Mouse (Mus musculus) layer of hippocampus, postnatal 25 days (tissue): ENCODE results near the gene 4930548H24Rik. TPM values are rescaled to one million over a fixed set of nuclear protein-coding genes. Genes with fewer than 3 reads are reported as not detected.

Experiments
- DNase-seq, 2 experiments: peaks; one replicate each; pipeline ENCODE4 v3.0.0; 2022; ENCODE audit warnings: mixed read lengths in 2 of 2, low spot score in 1 of 2; ENCODE audit errors: extremely low spot score in 1 of 2
- total RNA-seq, 2 experiments: library from RNA; stranded (reverse); gene quantifications; 2 replicates each; pipeline ENCODE4 v1.2.3; 2021

Gene 4930548H24Rik
- total RNA-seq, 2 experiments from 2014 or later = 0.21 TPM; not detected in 1

GRCm38 (mm10) chr5:31535228-31535627 lies 49.7 kb downstream of the 4930548H24Rik start:
- DNase-seq = no peak

Other genes starting within 250 kb of the 4930548H24Rik start
- 10 to 100 TPM; 83.5 to 88.5 TPM for gene Nrbp1, start 244.9 kb upstream of the 4930548H24Rik start, total RNA-seq
- not detected for gene Gm9970, start 244.5 kb upstream of the 4930548H24Rik start, total RNA-seq
- gene Krtcap3, start 234.0 kb upstream of the 4930548H24Rik start, total RNA-seq = 1 to 10 TPM; 2.0 to 3.1 TPM
- gene Ift172, start 194.6 kb upstream of the 4930548H24Rik start, total RNA-seq = 10 to 100 TPM; 72.9 to 81.8 TPM
- gene Fndc4, start 189.7 kb upstream of the 4930548H24Rik start, total RNA-seq = 100 to 1,000 TPM; 172 to 175 TPM
- gene Gckr, start 188.3 kb upstream of the 4930548H24Rik start, total RNA-seq = under 1 TPM in 1 of 2 experiments, not detected in 1; 0.31 TPM
- gene Zfp512, start 33.3 kb upstream of the 4930548H24Rik start, total RNA-seq = 10 to 100 TPM; 43.5 to 43.9 TPM
- 10 to 100 TPM; 31.8 to 34.1 TPM for gene Gpn1, start 9.0 kb downstream of the 4930548H24Rik start, total RNA-seq
- gene Slc4a1ap, start 41.3 kb downstream of the 4930548H24Rik start, total RNA-seq = 10 to 100 TPM; 49.3 to 50.1 TPM
- 10 to 100 TPM; 17.4 to 18.3 TPM for gene Supt7l, start 42.1 kb downstream of the 4930548H24Rik start, total RNA-seq
- 100 to 1,000 TPM in 1 of 2 experiments, 10 to 100 TPM in 1; 92.2 to 110 TPM for gene Mrpl33, start 111.2 kb downstream of the 4930548H24Rik start, total RNA-seq
- 1 to 10 TPM; 3.4 to 4.3 TPM for gene Rbks, start 211.9 kb downstream of the 4930548H24Rik start, total RNA-seq
- 10 to 100 TPM; 45.5 to 48.1 TPM for gene Babam2, start 211.9 kb downstream of the 4930548H24Rik start, total RNA-seq